Mouse (Mus musculus): ENCODE data around the gene Fchsd2. TPM values are rescaled to one million over a fixed set of nuclear protein-coding genes. Genes with fewer than 3 reads are reported as not detected.

Fchsd2 gene
- polyA plus RNA-seq, 1 experiment from 2014 or later = 51.6 TPM

- H3K27me3 ChIP-seq (ENCODE audit: control insufficient read depth, insufficient read depth, low read length) = no peaks in the 10 kb centered on the region
- no peak for ATAC-seq (ENCODE audit: low read depth)
- 53% methylated on average over 3 of the region's 3 CpGs for WGBS
Measured at GRCm38 (mm10) chr7:101173331-101173730, 80.7 kb downstream of the Fchsd2 start.

GRCm38 (mm10) chr7:101178751-101179150 is 86.1 kb downstream of the Fchsd2 start:
- Histone ChIP-seq H3K4me2 (ENCODE audit: low read depth, low read length) (no peak overlapping the region), H3K4me3 (ENCODE audit: low read depth, low read length) (no peak overlapping the region), H3K27ac (ENCODE audit: low read depth, low read length) (no peak overlapping the region), H3K9ac (replicated peaks; ENCODE audit: low read depth, low read length) (no peak overlapping the region), H3K36me3 (ENCODE audit: control insufficient read depth, insufficient read depth, low read length) (no peaks in the 10 kb centered on the region), H3K9me3 (ENCODE audit: control insufficient read depth, low read length) (no peaks in the 10 kb centered on the region), H3K27me3 (ENCODE audit: control insufficient read depth, insufficient read depth, low read length) (no peaks in the 10 kb centered on the region), H3K4me1 (ENCODE audit: control insufficient read depth, insufficient read depth, low read length) (no peaks in the 10 kb centered on the region)
- WGBS = 91% methylated on average over 2 of the region's 2 CpGs
- no peak for ATAC-seq (ENCODE audit: low read depth)

More at GRCm38 (mm10) chr7:101173331-101173730, 80.7 kb downstream of the Fchsd2 start:
- Histone ChIP-seq H3K4me2 (ENCODE audit: low read depth, low read length) (no peak overlapping the region), H3K9me3 (ENCODE audit: control insufficient read depth, low read length) (no peaks in the 10 kb centered on the region), H3K4me3 (ENCODE audit: low read depth, low read length) (no peak overlapping the region), H3K27ac (ENCODE audit: low read depth, low read length) (no peak overlapping the region), H3K4me1 (ENCODE audit: control insufficient read depth, insufficient read depth, low read length) (no peaks in the 10 kb centered on the region), H3K9ac (replicated peaks; ENCODE audit: low read depth, low read length) (no peak overlapping the region), H3K36me3 (ENCODE audit: control insufficient read depth, insufficient read depth, low read length) (no peaks in the 10 kb centered on the region)

- no peak overlapping the region for H3K27ac ChIP-seq (ENCODE audit: low read depth, low read length)
- H3K9ac ChIP-seq (replicated peaks; ENCODE audit: low read depth, low read length) = no peak overlapping the region
- H3K36me3 ChIP-seq (ENCODE audit: control insufficient read depth, insufficient read depth, low read length) = no peaks in the 10 kb centered on the region
- whole genome bisulfite sequencing = 75% methylated on average over 3 of the region's 3 CpGs
- no peak overlapping the region for H3K4me3 ChIP-seq (ENCODE audit: low read depth, low read length)
- no peaks in the 10 kb centered on the region for H3K4me1 ChIP-seq (ENCODE audit: control insufficient read depth, insufficient read depth, low read length)
- no peaks in the 10 kb centered on the region for H3K9me3 ChIP-seq (ENCODE audit: control insufficient read depth, low read length)
- ATAC-seq (ENCODE audit: low read depth) = no peak
- no peaks in the 10 kb centered on the region for H3K27me3 ChIP-seq (ENCODE audit: control insufficient read depth, insufficient read depth, low read length)
- no peak overlapping the region for H3K4me2 ChIP-seq (ENCODE audit: low read depth, low read length)
Measured at GRCm38 (mm10) chr7:101191326-101191969, 98.8 kb downstream of the Fchsd2 start.

GRCm38 (mm10) chr7:101210826-101211225 is 118.2 kb downstream of the Fchsd2 start:
- no peak overlapping the region for H3K27ac ChIP-seq (ENCODE audit: low read depth, low read length)
- ATAC-seq (ENCODE audit: low read depth) = no peak
- no peaks in the 10 kb centered on the region for H3K27me3 ChIP-seq (ENCODE audit: control insufficient read depth, insufficient read depth, low read length)
- no peaks in the 10 kb centered on the region for H3K9me3 ChIP-seq (ENCODE audit: control insufficient read depth, low read length)
- no peaks in the 10 kb centered on the region for H3K36me3 ChIP-seq (ENCODE audit: control insufficient read depth, insufficient read depth, low read length)
- no peak overlapping the region for H3K9ac ChIP-seq (replicated peaks; ENCODE audit: low read depth, low read length)
- H3K4me2 ChIP-seq (ENCODE audit: low read depth, low read length) = no peak overlapping the region
- no peaks in the 10 kb centered on the region for H3K4me1 ChIP-seq (ENCODE audit: control insufficient read depth, insufficient read depth, low read length)
- H3K4me3 ChIP-seq (ENCODE audit: low read depth, low read length) = no peak overlapping the region
- 100% methylated on average over 1 of the region's 1 CpGs for WGBS

GRCm38 (mm10) chr7:101213515-101214263 is 121.0 kb downstream of the Fchsd2 start:
- Histone ChIP-seq H3K27ac (ENCODE audit: low read depth, low read length) (no peak overlapping the region), H3K27me3 (ENCODE audit: control insufficient read depth, insufficient read depth, low read length) (no peaks in the 10 kb centered on the region), H3K4me3 (ENCODE audit: low read depth, low read length) (no peak overlapping the region), H3K9me3 (ENCODE audit: control insufficient read depth, low read length) (no peaks in the 10 kb centered on the region), H3K36me3 (ENCODE audit: control insufficient read depth, insufficient read depth, low read length) (no peaks in the 10 kb centered on the region), H3K4me2 (ENCODE audit: low read depth, low read length) (no peak overlapping the region), H3K9ac (replicated peaks; ENCODE audit: low read depth, low read length) (no peak overlapping the region), H3K4me1 (ENCODE audit: control insufficient read depth, insufficient read depth, low read length) (no peaks in the 10 kb centered on the region)
- WGBS = 83% methylated on average over 3 of the region's 3 CpGs
- no peak for ATAC-seq (ENCODE audit: low read depth)

- no peak for ATAC-seq (ENCODE audit: low read depth)
- H3K4me2 ChIP-seq (ENCODE audit: low read depth, low read length) = no peak overlapping the region
- 46% methylated on average over 2 of the region's 2 CpGs for WGBS
- no peaks in the 10 kb centered on the region for H3K27me3 ChIP-seq (ENCODE audit: control insufficient read depth, insufficient read depth, low read length)
- H3K4me1 ChIP-seq (ENCODE audit: control insufficient read depth, insufficient read depth, low read length) = no peaks in the 10 kb centered on the region
- H3K9me3 ChIP-seq (ENCODE audit: control insufficient read depth, low read length) = no peaks in the 10 kb centered on the region
- H3K9ac ChIP-seq (replicated peaks; ENCODE audit: low read depth, low read length) = no peak overlapping the region
- H3K4me3 ChIP-seq (ENCODE audit: low read depth, low read length) = no peak overlapping the region
- H3K27ac ChIP-seq (ENCODE audit: low read depth, low read length) = no peak overlapping the region
- no peaks in the 10 kb centered on the region for H3K36me3 ChIP-seq (ENCODE audit: control insufficient read depth, insufficient read depth, low read length)
Measured at GRCm38 (mm10) chr7:101216724-101217123, 124.1 kb downstream of the Fchsd2 start.

GRCm38 (mm10) chr7:101223501-101223900 is 130.8 kb downstream of the Fchsd2 start:
- Histone ChIP-seq H3K27me3 (ENCODE audit: control insufficient read depth, insufficient read depth, low read length) (no peaks in the 10 kb centered on the region), H3K4me1 (ENCODE audit: control insufficient read depth, insufficient read depth, low read length) (no peaks in the 10 kb centered on the region), H3K9ac (replicated peaks; ENCODE audit: low read depth, low read length) (no peak overlapping the region), H3K4me2 (ENCODE audit: low read depth, low read length) (no peak overlapping the region), H3K27ac (ENCODE audit: low read depth, low read length) (no peak overlapping the region), H3K9me3 (ENCODE audit: control insufficient read depth, low read length) (no peaks in the 10 kb centered on the region), H3K4me3 (ENCODE audit: low read depth, low read length) (no peak overlapping the region), H3K36me3 (ENCODE audit: control insufficient read depth, insufficient read depth, low read length) (no peaks in the 10 kb centered on the region)
- 95% methylated on average over 2 of the region's 2 CpGs for whole genome bisulfite sequencing
- no peak for ATAC-seq (ENCODE audit: low read depth)

- no peak overlapping the region for H3K4me2 ChIP-seq (ENCODE audit: low read depth, low read length)
- 36% methylated on average over 1 of the region's 1 CpGs for WGBS
- H3K27ac ChIP-seq (ENCODE audit: low read depth, low read length) = no peak overlapping the region
- no peaks in the 10 kb centered on the region; the same call in 1 of the 2 replicates for H3K36me3 ChIP-seq (ENCODE audit: control insufficient read depth, insufficient read depth, low read length)
- H3K4me1 ChIP-seq (ENCODE audit: control insufficient read depth, insufficient read depth, low read length) = no peaks in the 10 kb centered on the region
- no peak overlapping the region for H3K9ac ChIP-seq (replicated peaks; ENCODE audit: low read depth, low read length)
- no peak overlapping the region for H3K4me3 ChIP-seq (ENCODE audit: low read depth, low read length)
- no peaks in the 10 kb centered on the region for H3K9me3 ChIP-seq (ENCODE audit: control insufficient read depth, low read length)
- no peaks in the 10 kb centered on the region for H3K27me3 ChIP-seq (ENCODE audit: control insufficient read depth, insufficient read depth, low read length)
- no peak for ATAC-seq (ENCODE audit: low read depth)
Measured at GRCm38 (mm10) chr7:101229336-101229735, 136.7 kb downstream of the Fchsd2 start.

GRCm38 (mm10) chr7:101231458-101231857 is 138.8 kb downstream of the Fchsd2 start:
- no peak overlapping the region for H3K27ac ChIP-seq (ENCODE audit: low read depth, low read length)
- no peaks in the 10 kb centered on the region for H3K27me3 ChIP-seq (ENCODE audit: control insufficient read depth, insufficient read depth, low read length)
- H3K4me2 ChIP-seq (ENCODE audit: low read depth, low read length) = no peak overlapping the region
- no peaks in the 10 kb centered on the region for H3K9me3 ChIP-seq (ENCODE audit: control insufficient read depth, low read length)
- H3K4me3 ChIP-seq (ENCODE audit: low read depth, low read length) = no peak overlapping the region
- no peaks in the 10 kb centered on the region for H3K4me1 ChIP-seq (ENCODE audit: control insufficient read depth, insufficient read depth, low read length)
- ATAC-seq (ENCODE audit: low read depth) = no peak
- no peak overlapping the region for H3K9ac ChIP-seq (replicated peaks; ENCODE audit: low read depth, low read length)
- H3K36me3 ChIP-seq (ENCODE audit: control insufficient read depth, insufficient read depth, low read length) = no peaks in the 10 kb centered on the region; the same call in 1 of the 2 replicates
- 48% methylated on average over 1 of the region's 2 CpGs for WGBS
